Mouse (Mus musculus): ENCODE measurements around the gene Rwdd1. TPM values are rescaled to one million over a fixed set of nuclear protein-coding genes. Genes with fewer than 3 reads are reported as not detected.
"Not testable (repeated sequence)": the region's sequence is repeated elsewhere in the genome, so short reads cannot be mapped to it uniquely, and the experiment has no call there.

Gene Rwdd1
- polyA plus RNA-seq, 1 experiment from 2014 or later = 49.4 TPM

DNA sequence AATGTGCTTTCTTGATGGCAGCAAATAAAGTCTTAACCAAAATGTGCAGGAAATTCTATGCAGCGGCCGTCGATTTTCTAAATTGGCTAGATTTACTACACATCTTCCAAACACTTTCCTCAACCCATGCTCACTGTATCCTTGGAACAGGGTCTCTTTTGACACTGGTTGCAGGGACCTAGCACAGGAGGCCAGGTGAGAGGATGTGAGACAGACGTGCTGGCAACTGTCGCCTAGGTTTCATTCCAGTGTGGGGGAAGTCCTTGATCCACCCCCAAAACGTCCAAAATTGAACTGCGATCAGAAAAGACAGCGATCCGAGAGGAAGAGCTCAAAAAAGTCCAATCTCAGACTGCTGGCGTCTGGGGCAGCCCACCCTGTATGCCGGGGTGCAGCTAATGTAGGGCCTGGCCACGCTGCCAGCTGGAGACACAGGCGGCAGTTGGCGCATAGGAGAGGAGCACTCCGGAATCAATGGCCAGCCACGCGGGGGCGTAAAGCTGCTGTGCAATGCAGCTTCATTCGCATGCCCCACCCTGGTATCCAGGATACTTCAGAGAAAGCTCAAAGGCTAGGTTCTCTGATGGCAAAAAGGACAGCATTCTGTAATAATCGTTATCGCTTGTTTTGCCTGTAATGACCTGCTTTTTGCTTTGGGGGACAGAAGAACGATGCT, 14.3 kb upstream of the Rwdd1 start:
- no peak overlapping the region for H3K4me3 ChIP-seq (ENCODE audit: low read depth, low read length)
- WGBS (ENCODE audit: insufficient replicate concordance) = 17% methylated on average over 22 of the region's 22 CpGs
- ATAC-seq (peak; percentile 62), DNase-seq (peak; percentile 78)
- TF ChIP-seq CTCF (IDR thresholded peaks at IDR 0.05; ENCODE audit: low read depth) = peak; percentile 76
- TF ChIP-seq EP300 (IDR thresholded peaks at IDR 0.05; ENCODE audit: low read depth) = no peak
- H3K4me2 ChIP-seq (ENCODE audit: low read depth, low read length) = peak overlapping the region; percentile 50; the same call in 1 of the 2 replicates
- no peaks in the 10 kb centered on the region for H3K9me3 ChIP-seq (ENCODE audit: low read length)
- H3K27ac ChIP-seq (ENCODE audit: low read depth) = no peak overlapping the region
- no peaks in the 10 kb centered on the region for H3K27me3 ChIP-seq (ENCODE audit: insufficient read depth, low read length)
- H3K9ac ChIP-seq (replicated peaks) = no peak overlapping the region
- H3K36me3 ChIP-seq (replicated peaks; ENCODE audit: insufficient read depth, low read length) = no peaks in the 10 kb centered on the region
- H3K4me1 ChIP-seq (ENCODE audit: insufficient read depth) = no peaks in the 10 kb centered on the region

DNA sequence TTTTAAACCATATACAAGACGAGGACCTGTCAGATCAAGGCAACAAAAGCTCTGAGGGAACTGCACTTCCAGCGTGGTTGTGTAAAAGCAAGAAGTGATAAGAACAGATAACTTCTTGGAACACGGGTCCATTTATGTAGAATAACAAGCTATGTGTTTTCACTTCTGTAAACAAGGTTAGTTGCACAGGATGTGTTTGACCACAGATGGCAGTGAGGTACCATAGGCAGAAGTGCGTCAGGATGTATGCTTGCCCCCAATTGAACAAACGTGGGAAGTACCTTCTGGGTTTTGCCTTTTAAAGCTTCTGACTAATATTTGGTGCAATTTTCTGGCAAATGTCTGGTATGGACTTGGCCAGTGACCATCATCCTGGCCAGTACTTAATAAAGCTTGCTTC, 10.9 kb upstream of the Rwdd1 start:
- Histone ChIP-seq H3K4me2 (ENCODE audit: low read depth, low read length) (no peak overlapping the region), H3K4me3 (ENCODE audit: low read depth, low read length) (no peak overlapping the region), H3K27ac (ENCODE audit: low read depth) (no peak overlapping the region), H3K9me3 (ENCODE audit: low read length) (no peaks in the 10 kb centered on the region), H3K36me3 (replicated peaks; ENCODE audit: insufficient read depth, low read length) (no peaks in the 10 kb centered on the region), H3K4me1 (ENCODE audit: insufficient read depth) (no peaks in the 10 kb centered on the region), H3K9ac (replicated peaks) (no peak overlapping the region), H3K27me3 (ENCODE audit: insufficient read depth, low read length) (no peaks in the 10 kb centered on the region)
- 42% methylated on average over 5 of the region's 5 CpGs for WGBS (ENCODE audit: insufficient replicate concordance)
- ATAC-seq = no peak
- TF ChIP-seq CTCF (IDR thresholded peaks at IDR 0.05; ENCODE audit: low read depth) (no peak), EP300 (IDR thresholded peaks at IDR 0.05; ENCODE audit: low read depth) (no peak)
- DNase-seq = no peak

DNA sequence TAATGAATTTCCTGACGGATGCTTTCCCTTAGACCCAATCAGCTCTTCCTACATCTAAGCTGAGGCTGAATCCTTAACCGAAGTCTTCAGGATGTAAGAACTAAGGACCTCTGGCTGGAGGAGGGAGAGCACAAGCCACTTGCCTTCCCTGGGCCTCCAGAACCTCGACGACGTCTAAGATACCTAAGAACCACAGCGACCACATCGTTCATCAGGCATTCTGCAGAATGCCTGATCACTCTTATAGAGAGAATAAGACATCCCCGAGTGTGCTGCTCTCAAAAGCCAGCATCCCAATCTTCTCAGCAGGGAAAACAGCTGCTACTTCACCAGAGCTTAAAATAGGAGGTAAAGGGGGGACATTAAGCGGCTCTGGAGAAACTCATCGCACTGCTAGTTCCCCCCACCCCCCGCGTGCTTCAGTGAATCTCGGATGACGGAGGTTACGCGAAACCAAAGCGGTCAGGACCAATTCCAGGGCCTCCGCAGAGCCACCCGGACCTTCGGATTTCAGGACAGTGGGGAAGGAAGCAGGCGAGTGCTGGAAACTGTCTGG, 600 bp downstream of the Rwdd1 start:
- H3K4me2 ChIP-seq (ENCODE audit: low read depth, low read length) = peak overlapping the region; percentile 92
- ATAC-seq (no peak), DNase-seq (no peak)
- WGBS (ENCODE audit: insufficient replicate concordance) = 1% methylated on average over 21 of the region's 21 CpGs
- H3K36me3 ChIP-seq (replicated peaks; ENCODE audit: insufficient read depth, low read length) = 0 out of 2 replicates have a peak, but pooled peaks cover 2% of the 10 kb centered on the region
- H3K9me3 ChIP-seq (ENCODE audit: low read length) = no peaks in the 10 kb centered on the region
- peak overlapping the region; percentile 87 for H3K27ac ChIP-seq (ENCODE audit: low read depth)
- no peaks in the 10 kb centered on the region for H3K27me3 ChIP-seq (ENCODE audit: insufficient read depth, low read length)
- peak overlapping the region; percentile 83 for H3K9ac ChIP-seq (replicated peaks)
- TF ChIP-seq CTCF (IDR thresholded peaks at IDR 0.05; ENCODE audit: low read depth) (no peak), EP300 (IDR thresholded peaks at IDR 0.05; ENCODE audit: low read depth) (no peak)
- H3K4me1 ChIP-seq (ENCODE audit: insufficient read depth) = peaks cover 31% of the 10 kb centered on the region
- peak overlapping the region; percentile 92 for H3K4me3 ChIP-seq (ENCODE audit: low read depth, low read length)

DNA sequence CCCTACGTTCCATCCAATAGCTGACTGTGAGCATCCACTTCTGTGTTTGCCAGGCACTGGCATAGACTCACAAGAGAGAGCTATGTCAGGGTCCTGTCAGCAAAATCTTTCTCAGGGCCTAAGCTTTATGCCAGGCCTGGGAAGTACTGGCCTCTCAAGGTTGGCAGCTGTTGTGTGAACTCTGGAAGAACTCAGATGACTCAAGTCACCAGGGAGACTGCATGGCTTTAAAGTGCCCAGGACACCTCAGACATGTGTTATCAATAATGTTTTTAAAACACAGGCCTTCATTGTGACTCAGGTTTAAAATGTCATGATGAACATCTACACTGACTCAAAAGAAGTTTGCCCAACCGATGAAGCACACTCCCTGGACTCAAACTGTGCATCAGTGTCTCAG, 6.2 kb downstream of the Rwdd1 start:
- Histone ChIP-seq H3K27ac (ENCODE audit: low read depth) (no peak overlapping the region), H3K4me1 (ENCODE audit: insufficient read depth) (peaks cover 16% of the 10 kb centered on the region), H3K9me3 (ENCODE audit: low read length) (no peaks in the 10 kb centered on the region), H3K9ac (replicated peaks) (no peak overlapping the region), H3K36me3 (replicated peaks; ENCODE audit: insufficient read depth, low read length) (0 out of 2 replicates have a peak, but pooled peaks cover 7% of the 10 kb centered on the region), H3K27me3 (ENCODE audit: insufficient read depth, low read length) (no peaks in the 10 kb centered on the region), H3K4me2 (ENCODE audit: low read depth, low read length) (no peak overlapping the region), H3K4me3 (ENCODE audit: low read depth, low read length) (no peak overlapping the region)
- TF ChIP-seq CTCF (IDR thresholded peaks at IDR 0.05; ENCODE audit: low read depth) (no peak), EP300 (IDR thresholded peaks at IDR 0.05; ENCODE audit: low read depth) (no peak)
- WGBS (ENCODE audit: insufficient replicate concordance) = 85% methylated on average over 2 of the region's 2 CpGs
- DNase-seq = no peak
- no peak for ATAC-seq

DNA sequence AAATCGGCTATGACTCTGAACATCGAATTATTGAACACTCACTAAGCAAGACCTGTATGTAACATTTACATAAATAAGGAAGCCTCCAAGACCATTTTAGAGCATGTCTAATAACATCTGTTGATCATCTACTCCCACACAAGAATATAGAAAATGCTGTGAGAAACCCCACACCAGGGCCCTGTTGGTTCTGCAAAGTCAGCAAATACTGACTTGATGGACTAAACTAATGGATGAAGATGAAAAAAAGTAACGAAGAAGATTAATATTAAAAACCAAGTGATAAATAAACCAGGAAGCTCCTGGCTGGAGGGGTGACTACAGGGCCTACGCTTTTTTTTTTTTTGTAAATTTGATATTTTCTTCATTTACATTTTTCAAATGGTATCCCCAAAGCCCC, 6.8 kb downstream of the Rwdd1 start:
- Histone ChIP-seq H3K27me3 (ENCODE audit: insufficient read depth, low read length) (no peaks in the 10 kb centered on the region), H3K4me3 (ENCODE audit: low read depth, low read length) (no peak overlapping the region), H3K36me3 (replicated peaks; ENCODE audit: insufficient read depth, low read length) (0 out of 2 replicates have a peak, but pooled peaks cover 7% of the 10 kb centered on the region), H3K27ac (ENCODE audit: low read depth) (no peak overlapping the region), H3K4me2 (ENCODE audit: low read depth, low read length) (no peak overlapping the region), H3K9me3 (ENCODE audit: low read length) (no peaks in the 10 kb centered on the region), H3K9ac (replicated peaks) (no peak overlapping the region), H3K4me1 (ENCODE audit: insufficient read depth) (peaks cover 12% of the 10 kb centered on the region)
- DNase-seq (no peak), ATAC-seq (no peak)
- 88% methylated on average over 4 of the region's 4 CpGs for WGBS (ENCODE audit: insufficient replicate concordance)
- TF ChIP-seq CTCF (IDR thresholded peaks at IDR 0.05; ENCODE audit: low read depth) (no peak), EP300 (IDR thresholded peaks at IDR 0.05; ENCODE audit: low read depth) (no peak)

DNA sequence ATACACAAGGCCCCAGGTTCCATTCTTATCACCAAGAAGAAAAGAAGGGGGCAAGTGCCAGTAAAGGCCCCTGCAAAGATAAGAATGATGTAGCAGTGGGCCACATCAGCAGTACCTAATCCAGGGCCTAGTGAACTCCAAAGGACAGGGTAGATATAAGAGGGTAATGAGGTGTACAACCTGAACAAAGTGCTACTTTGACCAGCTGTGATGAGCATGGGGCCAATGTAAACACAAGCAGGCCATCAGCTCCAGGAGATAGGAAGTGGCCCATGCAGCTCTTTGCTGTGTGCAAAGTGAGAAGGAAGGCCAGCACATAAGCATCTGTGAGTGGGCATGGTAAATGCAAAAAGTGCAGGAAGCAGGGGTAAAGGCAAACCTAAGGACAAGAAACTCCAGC, 21.0 kb downstream of the Rwdd1 start:
- H3K27me3 ChIP-seq (ENCODE audit: insufficient read depth, low read length) = no peaks in the 10 kb centered on the region
- H3K9ac ChIP-seq (replicated peaks) = no peak overlapping the region
- TF ChIP-seq CTCF (IDR thresholded peaks at IDR 0.05; ENCODE audit: low read depth) = no peak
- TF ChIP-seq EP300 (IDR thresholded peaks at IDR 0.05; ENCODE audit: low read depth) = no peak
- no peaks in the 10 kb centered on the region for H3K4me1 ChIP-seq (ENCODE audit: insufficient read depth)
- H3K9me3 ChIP-seq (ENCODE audit: low read length) = no peaks in the 10 kb centered on the region
- peaks cover 30% of the 10 kb centered on the region for H3K36me3 ChIP-seq (replicated peaks; ENCODE audit: insufficient read depth, low read length)
- DNase-seq (no peak), ATAC-seq (0 out of 2 replicates have a peak, but pooled peaks have one; percentile 35)
- H3K4me3 ChIP-seq (ENCODE audit: low read depth, low read length) = no peak overlapping the region
- no peak overlapping the region for H3K4me2 ChIP-seq (ENCODE audit: low read depth, low read length)
- no peak overlapping the region for H3K27ac ChIP-seq (ENCODE audit: low read depth)

DNA sequence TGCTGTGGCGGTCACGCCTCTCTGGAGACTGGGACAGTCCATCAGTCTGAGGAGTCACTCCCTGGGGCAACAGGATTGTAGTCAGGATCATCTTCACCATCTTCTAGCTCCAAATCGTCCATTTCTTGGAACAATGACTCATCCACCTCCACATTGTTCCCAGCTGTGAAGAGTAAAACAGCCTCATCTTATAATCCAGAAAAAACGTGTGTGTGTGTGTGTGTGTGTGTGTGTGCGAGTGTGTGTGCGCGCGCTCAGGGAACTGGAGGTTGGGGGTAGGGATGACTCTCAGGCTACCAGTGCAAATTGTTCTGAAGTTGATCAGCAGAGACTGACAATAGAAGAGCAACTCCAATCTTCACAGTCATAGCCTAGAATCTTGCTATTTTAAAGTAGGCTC, 22.7 kb downstream of the Rwdd1 start:
- not testable (repeated sequence) for H3K4me1 ChIP-seq (ENCODE audit: insufficient read depth); DNase-seq; H3K27me3 ChIP-seq (ENCODE audit: insufficient read depth, low read length); ATAC-seq; H3K27ac ChIP-seq (ENCODE audit: low read depth); H3K4me2 ChIP-seq (ENCODE audit: low read depth, low read length); H3K9me3 ChIP-seq (ENCODE audit: low read length); H3K9ac ChIP-seq (replicated peaks); H3K4me3 ChIP-seq (ENCODE audit: low read depth, low read length)
- 86% methylated on average over 6 of the region's 8 CpGs for WGBS (ENCODE audit: insufficient replicate concordance)
- H3K36me3 ChIP-seq (replicated peaks; ENCODE audit: insufficient read depth, low read length) = peaks cover 22% of the 10 kb centered on the region
